Mouse (Mus musculus) c-Kit-positive CD71-negative TER-119-negative erythroid progenitor cells, embryonic 14.5 days (primary cell): ENCODE measurements around the gene Olfr1371.
A peak's percentile ranks its signal among the peaks of the same experiment; 100 is the strongest.

Experiments
- DNase-seq: peaks from one replicate; pipeline ENCODE4 v3.0.0-alpha.2; 2013; ENCODE audit warnings: low read depth

Olfr1371 gene

GRCm38 (mm10) chr11:52213887-52214286, at the start of gene Olfr1371:
Gene Olfr1371, minus strand, starts transcription at chr11:52213987.
- DNase-seq = no peak

- no peak for DNase-seq
Observed at GRCm38 (mm10) chr11:52262338-52262737, 48.6 kb upstream of the Olfr1371 start.

- DNase-seq = peak; percentile 56
Observed at GRCm38 (mm10) chr11:52261937-52262336, 48.1 kb upstream of the Olfr1371 start.

- DNase-seq = no peak
Observed at GRCm38 (mm10) chr11:52260878-52261277, 47.1 kb upstream of the Olfr1371 start.

GRCm38 (mm10) chr11:52258711-52259110, 44.9 kb upstream of the Olfr1371 start:
- no peak for DNase-seq

- DNase-seq = no peak
Observed at GRCm38 (mm10) chr11:52257376-52257775, 43.6 kb upstream of the Olfr1371 start.

GRCm38 (mm10) chr11:52255077-52255476, 41.3 kb upstream of the Olfr1371 start:
- DNase-seq = no peak

- DNase-seq = peak; percentile 51
Observed at GRCm38 (mm10) chr11:52253674-52254375, 40.0 kb upstream of the Olfr1371 start.

- DNase-seq = no peak
Observed at GRCm38 (mm10) chr11:52252692-52253091, 38.9 kb upstream of the Olfr1371 start.

- DNase-seq = no peak
Observed at GRCm38 (mm10) chr11:52251770-52252169, 38.0 kb upstream of the Olfr1371 start.

- no peak for DNase-seq
Observed at GRCm38 (mm10) chr11:52249452-52249851, 35.7 kb upstream of the Olfr1371 start.

- DNase-seq = no peak
Observed at GRCm38 (mm10) chr11:52240898-52241542, 27.2 kb upstream of the Olfr1371 start.

GRCm38 (mm10) chr11:52234509-52234908, 20.7 kb upstream of the Olfr1371 start:
- no peak for DNase-seq

- no peak for DNase-seq
Observed at GRCm38 (mm10) chr11:52233906-52234305, 20.1 kb upstream of the Olfr1371 start.

- DNase-seq = no peak
Observed at GRCm38 (mm10) chr11:52233043-52233653, 19.4 kb upstream of the Olfr1371 start.

GRCm38 (mm10) chr11:52231606-52232541, 18.1 kb upstream of the Olfr1371 start, which contains the start of gene Skp1a:
Gene Skp1a, plus strand, starts transcription at chr11:52231995.
- DNase-seq = peak; percentile 78

GRCm38 (mm10) chr11:52230694-52231093, 16.9 kb upstream of the Olfr1371 start:
- DNase-seq = no peak

GRCm38 (mm10) chr11:52228722-52229448, 15.1 kb upstream of the Olfr1371 start:
- DNase-seq = no peak

- DNase-seq = no peak
Observed at GRCm38 (mm10) chr11:52227466-52228226, 13.9 kb upstream of the Olfr1371 start.

- no peak for DNase-seq
Observed at GRCm38 (mm10) chr11:52227053-52227452, 13.3 kb upstream of the Olfr1371 start.
